Mouse (Mus musculus) olfactory bulb, adult 2 months (tissue): Measurements from ENCODE around the gene Lgals2.

Experiments used
- CTCF ChIP-seq: fragments of 200-500 bp; IDR thresholded peaks from 2 replicates; pipeline ENCODE4 v1.5.1; 2012; ENCODE audit warnings: low read depth, mild to moderate bottlenecking, low read length, moderate library complexity; ENCODE audit not compliant: insufficient read depth
- POLR2A ChIP-seq: fragments of 200-500 bp; IDR thresholded peaks from 2 replicates; pipeline ENCODE4 v1.6.1; 2012; ENCODE audit warnings: mild to moderate bottlenecking, low read depth, low read length, moderate library complexity; ENCODE audit not compliant: insufficient read depth

- TF ChIP-seq CTCF (no peak), POLR2A (no peak)
These were observed 26.5 kb upstream of the Lgals2 start for GRCm38 (mm10) chr15:78881828-78882227.
